Mouse (Mus musculus) stomach, embryonic 15.5 days (tissue): ENCODE measurements around the gene Ttc29. TPM values are rescaled to one million over a fixed set of nuclear protein-coding genes. Genes with fewer than 3 reads are reported as not detected.

Experiments used
- ATAC-seq: fragments of 200-750 bp; cut with Nextera tagmentation; 2 replicates; pipeline ENCODE4 v1.8.0; 2017; ENCODE audit warnings: low read depth, moderate number of reproducible peaks, moderate TSS enrichment; ENCODE audit not compliant: insufficient read depth, low FRiP score
- H3K27ac ChIP-seq: fragments of 300-500 bp; sonication (generic); 2 replicates; pipeline ENCODE4 v1.5.1; 2015; ENCODE audit warnings: mild to moderate bottlenecking, inconsistent platforms
- H3K27me3 ChIP-seq: fragments of 300-500 bp; sonication (generic); replicated peaks from 2 replicates; pipeline ENCODE4 v1.6.1; 2015; ENCODE audit warnings: inconsistent platforms
- H3K36me3 ChIP-seq: fragments of 300-500 bp; sonication (generic); 2 replicates; pipeline ENCODE4 v1.6.1; 2015; ENCODE audit warnings: inconsistent platforms
- H3K4me1 ChIP-seq: fragments of 300-500 bp; sonication (generic); 2 replicates; pipeline ENCODE4 v1.6.1; 2015; ENCODE audit warnings: inconsistent platforms
- H3K4me2 ChIP-seq: fragments of 300-500 bp; sonication (generic); 2 replicates; pipeline ENCODE4 v1.6.1; 2015; ENCODE audit warnings: mild to moderate bottlenecking, inconsistent platforms
- H3K4me3 ChIP-seq: fragments of 300-500 bp; sonication (generic); replicated peaks from 2 replicates; pipeline ENCODE4 v1.5.1; 2015; ENCODE audit warnings: inconsistent platforms
- H3K9ac ChIP-seq: fragments of 300-500 bp; sonication (generic); 2 replicates; pipeline ENCODE4 v1.6.1; 2015; ENCODE audit warnings: inconsistent platforms
- H3K9me3 ChIP-seq: fragments of 300-500 bp; sonication (generic); 2 replicates; pipeline ENCODE4 v1.6.1; 2016; ENCODE audit warnings: inconsistent platforms
- WGBS: fragments of 180-500 bp; shearing (Covaris S2); methylation state at CpG from one replicate; pipeline ENCODE4 v1.1.7; 2015; 5-methylcytosine and 5-hydroxymethylcytosine counted together
- polyA plus RNA-seq: library from polyadenylated mRNA; unstranded; fragments of >200 nt; fragmentation: Nextera tagmentation; extraction: Ambion mirVana; gene quantifications from 2 replicates; pipeline ENCODE4 v1.2.1, GENCODE M21; 2015

The Ttc29 gene
- polyA plus RNA-seq, 1 experiment from 2014 or later = 0.30 TPM

- no peak overlapping the region for H3K4me2 ChIP-seq
- WGBS = 79% methylated on average over 4 of the region's 4 CpGs
- H3K4me1 ChIP-seq = no peaks in the 10 kb centered on the region; the same call in 1 of the 2 replicates
- H3K27ac ChIP-seq = no peak overlapping the region
- no peak for ATAC-seq
- no peak overlapping the region for H3K9ac ChIP-seq
- no peaks in the 10 kb centered on the region for H3K27me3 ChIP-seq
- no peaks in the 10 kb centered on the region for H3K36me3 ChIP-seq
- no peak overlapping the region for H3K4me3 ChIP-seq
- H3K9me3 ChIP-seq = no peaks in the 10 kb centered on the region
Measured at GRCm38 (mm10) chr8:78342151-78342550, 129.1 kb downstream of the Ttc29 start.

GRCm38 (mm10) chr8:78344006-78344405 lies 130.9 kb downstream of the Ttc29 start:
- Histone ChIP-seq H3K27me3 (no peaks in the 10 kb centered on the region), H3K4me3 (no peak overlapping the region), H3K27ac (no peak overlapping the region), H3K4me2 (no peak overlapping the region), H3K9ac (no peak overlapping the region), H3K9me3 (no peaks in the 10 kb centered on the region), H3K36me3 (no peaks in the 10 kb centered on the region), H3K4me1 (no peaks in the 10 kb centered on the region; the same call in 1 of the 2 replicates)
- 53% methylated on average over 2 of the region's 2 CpGs for WGBS
- no peak for ATAC-seq

GRCm38 (mm10) chr8:78345705-78346104 lies 132.6 kb downstream of the Ttc29 start:
- Histone ChIP-seq H3K4me2 (no peak overlapping the region), H3K9me3 (no peaks in the 10 kb centered on the region), H3K36me3 (no peaks in the 10 kb centered on the region), H3K4me3 (no peak overlapping the region), H3K27me3 (no peaks in the 10 kb centered on the region), H3K27ac (no peak overlapping the region), H3K9ac (no peak overlapping the region), H3K4me1 (no peaks in the 10 kb centered on the region; the same call in 1 of the 2 replicates)
- 43% methylated on average over 7 of the region's 7 CpGs for WGBS
- no peak for ATAC-seq

GRCm38 (mm10) chr8:78346131-78346621 lies 133.1 kb downstream of the Ttc29 start:
- no peak overlapping the region for H3K9ac ChIP-seq
- no peak for ATAC-seq
- no peak overlapping the region for H3K4me2 ChIP-seq
- H3K36me3 ChIP-seq = no peaks in the 10 kb centered on the region
- H3K4me3 ChIP-seq = no peak overlapping the region
- H3K27me3 ChIP-seq = no peaks in the 10 kb centered on the region
- no peaks in the 10 kb centered on the region for H3K9me3 ChIP-seq
- no peak overlapping the region for H3K27ac ChIP-seq
- 38% methylated on average over 11 of the region's 11 CpGs for WGBS
- no peaks in the 10 kb centered on the region; the same call in 1 of the 2 replicates for H3K4me1 ChIP-seq

- Histone ChIP-seq H3K27ac (no peak overlapping the region), H3K27me3 (no peaks in the 10 kb centered on the region), H3K4me2 (no peak overlapping the region), H3K36me3 (no peaks in the 10 kb centered on the region), H3K4me3 (no peak overlapping the region), H3K9ac (no peak overlapping the region), H3K4me1 (no peaks in the 10 kb centered on the region), H3K9me3 (no peaks in the 10 kb centered on the region)
- ATAC-seq = no peak
- WGBS = 59% methylated on average over 5 of the region's 5 CpGs
Measured at GRCm38 (mm10) chr8:78353902-78354301, 140.8 kb downstream of the Ttc29 start.

GRCm38 (mm10) chr8:78354801-78355200 lies 141.7 kb downstream of the Ttc29 start:
- 82% methylated on average over 5 of the region's 5 CpGs for WGBS
- Histone ChIP-seq H3K27me3 (no peaks in the 10 kb centered on the region), H3K4me3 (no peak overlapping the region), H3K36me3 (no peaks in the 10 kb centered on the region), H3K9me3 (no peaks in the 10 kb centered on the region), H3K4me1 (no peaks in the 10 kb centered on the region), H3K27ac (no peak overlapping the region), H3K9ac (no peak overlapping the region), H3K4me2 (no peak overlapping the region)
- no peak for ATAC-seq

GRCm38 (mm10) chr8:78390756-78391155 lies 177.7 kb downstream of the Ttc29 start:
- H3K4me1 ChIP-seq = no peaks in the 10 kb centered on the region
- no peaks in the 10 kb centered on the region for H3K36me3 ChIP-seq
- no peak overlapping the region for H3K4me3 ChIP-seq
- no peak overlapping the region for H3K4me2 ChIP-seq
- no peak overlapping the region for H3K9ac ChIP-seq
- no peaks in the 10 kb centered on the region for H3K27me3 ChIP-seq
- H3K27ac ChIP-seq = no peak overlapping the region
- 88% methylated on average over 7 of the region's 7 CpGs for WGBS
- ATAC-seq = no peak
- no peaks in the 10 kb centered on the region for H3K9me3 ChIP-seq

- Histone ChIP-seq H3K4me3 (no peak overlapping the region), H3K27ac (no peak overlapping the region), H3K36me3 (no peaks in the 10 kb centered on the region), H3K9me3 (no peaks in the 10 kb centered on the region), H3K27me3 (peaks cover 35% of the 10 kb centered on the region), H3K9ac (no peak overlapping the region), H3K4me2 (no peak overlapping the region), H3K4me1 (peaks cover 6% of the 10 kb centered on the region)
- WGBS = 26% methylated on average over 4 of the region's 4 CpGs
- no peak for ATAC-seq
Measured at GRCm38 (mm10) chr8:78419272-78419671, 206.2 kb downstream of the Ttc29 start.

GRCm38 (mm10) chr8:78420101-78420503 lies 207.0 kb downstream of the Ttc29 start:
- H3K9ac ChIP-seq = no peak overlapping the region
- under 1% methylated on average over 19 of the region's 19 CpGs for WGBS
- H3K4me1 ChIP-seq = peaks cover 6% of the 10 kb centered on the region
- H3K27ac ChIP-seq = no peak overlapping the region
- H3K4me3 ChIP-seq = peak overlapping the region; percentile 27
- no peaks in the 10 kb centered on the region for H3K9me3 ChIP-seq
- no peak for ATAC-seq
- H3K36me3 ChIP-seq = no peaks in the 10 kb centered on the region
- H3K27me3 ChIP-seq = peaks cover 40% of the 10 kb centered on the region
- H3K4me2 ChIP-seq = peak overlapping the region; percentile 57

- Histone ChIP-seq H3K27me3 (peaks cover 71% of the 10 kb centered on the region), H3K9ac (no peak overlapping the region), H3K4me1 (peaks cover 6% of the 10 kb centered on the region), H3K27ac (no peak overlapping the region), H3K4me2 (no peak overlapping the region), H3K4me3 (no peak overlapping the region), H3K36me3 (no peaks in the 10 kb centered on the region), H3K9me3 (no peaks in the 10 kb centered on the region)
- no peak for ATAC-seq
- whole genome bisulfite sequencing = 3% methylated on average over 1 of the region's 1 CpGs
Measured at GRCm38 (mm10) chr8:78423937-78424336, 210.8 kb downstream of the Ttc29 start.

GRCm38 (mm10) chr8:78426455-78426854 lies 213.4 kb downstream of the Ttc29 start:
- 2% methylated on average over 10 of the region's 10 CpGs for WGBS
- H3K4me1 ChIP-seq = no peaks in the 10 kb centered on the region
- no peak for ATAC-seq
- no peak overlapping the region for H3K4me2 ChIP-seq
- no peak overlapping the region for H3K9ac ChIP-seq
- H3K36me3 ChIP-seq = no peaks in the 10 kb centered on the region
- H3K27ac ChIP-seq = no peak overlapping the region
- H3K27me3 ChIP-seq = peaks cover 66% of the 10 kb centered on the region
- no peaks in the 10 kb centered on the region for H3K9me3 ChIP-seq
- no peak overlapping the region for H3K4me3 ChIP-seq

- Histone ChIP-seq H3K4me1 (no peaks in the 10 kb centered on the region), H3K4me3 (no peak overlapping the region), H3K36me3 (no peaks in the 10 kb centered on the region), H3K9ac (no peak overlapping the region), H3K27ac (no peak overlapping the region), H3K4me2 (no peak overlapping the region), H3K27me3 (peaks cover 66% of the 10 kb centered on the region), H3K9me3 (no peaks in the 10 kb centered on the region)
- ATAC-seq = no peak
- WGBS = 2% methylated on average over 32 of the region's 32 CpGs
Measured at GRCm38 (mm10) chr8:78426875-78427768, 214.0 kb downstream of the Ttc29 start.
